Mouse (Mus musculus): ENCODE measurements at regions not wholly inside any gene's neighbourhood (a gene's known extent, or its start where the extent isn't known, plus 50 kb on each side); places are given as distances from the start of the nearest gene placed in this dataset.

DNA sequence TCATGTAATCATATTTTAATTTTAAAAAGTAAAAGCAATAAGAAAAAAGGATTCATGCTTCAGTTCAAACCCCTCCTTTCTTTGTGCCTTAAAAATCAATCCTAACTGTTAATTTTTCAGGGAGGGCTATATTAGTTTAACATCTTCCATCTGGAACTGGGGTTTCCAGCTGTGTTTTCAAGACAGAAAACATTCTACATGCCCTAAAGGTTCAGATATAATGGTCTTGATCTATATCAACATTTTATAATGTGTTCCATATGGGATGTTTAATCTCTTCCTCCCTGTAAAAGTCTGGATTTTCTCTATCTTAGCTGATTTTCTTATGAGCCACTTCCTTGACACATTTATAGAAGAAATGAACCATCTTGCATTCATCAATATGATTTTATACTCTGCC lies 205.9 kb upstream of the Grm7 start:
- ATAC-seq (replicated peaks; ENCODE audit: poor library complexity) = no peak

DNA sequence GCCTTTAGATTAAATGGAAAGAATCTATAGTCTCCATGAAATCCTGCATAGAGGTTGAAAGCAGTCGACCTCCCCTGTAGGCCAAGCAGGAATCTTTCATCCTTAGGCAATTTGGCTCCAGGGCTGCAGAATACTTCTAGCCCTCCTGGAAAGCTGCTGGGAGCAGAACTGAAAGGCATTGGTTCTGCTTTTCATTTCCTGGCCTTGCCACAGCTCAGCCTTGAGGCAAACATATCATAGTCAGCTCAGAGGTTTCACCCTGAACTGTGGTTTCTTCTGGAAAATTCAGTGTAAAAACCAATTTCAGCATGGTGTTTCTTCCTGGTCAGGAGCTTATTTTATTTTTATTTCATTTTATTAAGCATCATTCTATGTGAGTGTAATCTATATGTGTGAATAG lies 182.0 kb upstream of the Grm7 start:
- peak; percentile 76 for ATAC-seq (replicated peaks; ENCODE audit: poor library complexity)

DNA sequence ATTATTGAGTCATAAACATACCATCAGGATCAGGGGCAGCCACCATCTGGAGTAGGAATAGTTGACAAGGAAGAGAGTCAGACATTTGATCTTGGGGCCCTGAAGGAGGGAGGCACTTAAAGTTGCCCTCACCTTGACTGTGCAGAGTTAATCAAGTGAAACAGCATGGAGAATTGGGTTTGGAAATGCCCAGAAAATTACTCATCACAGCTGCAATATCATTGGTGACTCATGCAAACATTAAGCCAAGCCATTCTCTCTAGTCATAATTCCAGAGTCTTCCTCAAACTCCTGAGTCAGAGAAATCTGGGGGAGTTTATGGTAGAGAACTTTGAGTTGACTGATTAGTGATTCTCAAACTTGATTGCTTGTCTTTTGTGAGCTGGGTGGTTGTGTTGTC lies 177.7 kb upstream of the Grm7 start:
- ATAC-seq (replicated peaks; ENCODE audit: poor library complexity) = no peak

DNA sequence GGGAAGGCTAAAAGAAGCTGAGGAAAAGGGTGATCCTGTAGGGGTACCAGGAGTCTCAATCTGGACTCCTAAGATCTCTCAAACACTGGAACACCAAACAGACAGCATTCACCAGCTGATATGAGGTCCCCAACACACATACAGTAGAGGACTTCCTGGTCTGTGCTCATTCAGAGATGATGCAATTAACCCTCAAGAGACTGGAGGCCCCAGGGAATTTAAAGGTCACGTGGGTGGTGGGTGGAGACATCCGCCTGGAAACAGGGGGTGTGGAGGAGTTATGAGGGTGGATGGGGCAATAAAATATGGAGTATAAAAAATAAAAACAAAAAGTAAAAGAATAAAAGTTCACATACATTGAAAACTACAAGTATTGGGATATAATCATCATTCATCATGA lies 139.5 kb upstream of the Grm7 start:
- no peak for ATAC-seq (replicated peaks; ENCODE audit: poor library complexity)

DNA sequence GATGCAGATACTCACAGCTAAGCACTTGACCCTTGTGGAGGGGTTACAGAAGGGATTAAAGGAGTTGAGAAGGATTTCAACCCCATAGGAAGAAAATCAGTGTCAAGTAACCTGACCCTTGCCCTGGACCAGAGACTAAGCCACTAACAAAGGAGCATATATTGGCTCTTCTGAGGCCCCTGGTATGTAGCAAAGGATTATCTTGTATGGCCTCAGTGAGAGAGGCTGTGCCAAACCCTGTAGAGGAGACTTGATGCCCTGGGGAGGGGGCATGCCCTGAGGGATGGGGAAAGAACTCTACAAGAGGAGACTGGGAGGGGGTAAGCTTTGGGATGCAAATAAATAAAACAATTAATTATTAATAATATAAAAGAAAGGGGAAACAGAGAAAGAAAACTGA lies 134.9 kb upstream of the Grm7 start:
- no peak for ATAC-seq (replicated peaks; ENCODE audit: poor library complexity)

DNA sequence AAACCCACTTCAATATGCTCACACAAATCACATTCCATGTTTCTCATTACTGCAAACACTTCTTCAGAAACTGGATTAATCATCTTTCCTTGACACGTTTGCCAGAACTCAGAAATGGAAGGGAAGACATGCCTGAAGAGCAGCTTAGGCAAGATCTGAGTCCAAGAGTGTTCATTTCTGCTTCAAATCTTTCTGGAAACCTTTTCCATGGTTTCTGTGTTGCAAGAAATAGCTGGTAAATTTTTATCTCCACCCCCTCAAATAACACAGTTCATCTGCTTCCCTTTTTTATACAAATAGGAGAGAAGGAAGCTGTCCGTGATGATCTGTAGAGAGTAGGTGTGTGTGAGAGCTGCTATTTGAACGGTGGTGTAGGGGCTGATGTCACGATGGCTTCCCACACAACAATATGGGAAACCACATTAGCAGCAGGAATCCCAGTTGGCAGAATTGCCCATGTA lies 106.6 kb upstream of the Grm7 start:
- ATAC-seq (replicated peaks; ENCODE audit: poor library complexity) = no peak

DNA sequence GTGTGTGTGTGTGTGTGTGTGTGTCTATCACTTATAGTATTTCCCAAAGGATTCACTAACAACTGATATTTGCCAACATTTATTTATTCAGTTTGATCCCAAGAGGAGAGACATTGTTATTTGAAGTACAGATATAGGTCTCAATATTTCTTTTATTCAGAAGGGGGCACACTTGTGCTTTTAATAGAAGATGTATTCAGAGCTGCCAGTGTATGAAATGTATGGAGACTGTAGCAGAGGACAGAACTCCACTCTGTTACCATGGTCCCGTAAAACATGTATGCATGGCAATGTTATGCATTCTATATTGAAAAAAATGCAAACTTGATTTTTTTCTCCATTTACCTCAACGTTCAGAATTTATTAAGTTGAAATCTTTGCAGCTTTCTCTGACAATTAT lies 99.8 kb upstream of the Grm7 start:
- no peak for ATAC-seq (replicated peaks; ENCODE audit: poor library complexity)

DNA sequence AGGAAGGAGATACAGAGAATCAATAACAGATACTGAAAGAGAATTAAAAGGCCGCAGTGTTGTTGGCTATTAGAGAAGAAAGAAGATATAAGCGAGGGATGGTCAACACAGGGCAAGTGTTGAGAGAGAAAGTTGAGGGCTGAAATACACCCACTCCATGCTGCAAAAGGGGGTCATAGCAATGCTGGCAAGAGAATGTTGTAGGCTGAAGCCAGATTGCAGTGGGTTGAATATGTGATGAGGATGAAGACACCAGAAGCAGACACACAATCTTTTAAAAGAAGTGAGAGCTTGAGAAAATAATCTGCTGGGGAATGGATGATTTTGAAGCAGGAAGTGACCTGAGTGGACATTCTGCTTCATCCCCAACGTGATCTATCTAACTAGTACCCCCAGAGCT lies 90.5 kb upstream of the Grm7 start:
- ATAC-seq (replicated peaks; ENCODE audit: poor library complexity) = no peak

DNA sequence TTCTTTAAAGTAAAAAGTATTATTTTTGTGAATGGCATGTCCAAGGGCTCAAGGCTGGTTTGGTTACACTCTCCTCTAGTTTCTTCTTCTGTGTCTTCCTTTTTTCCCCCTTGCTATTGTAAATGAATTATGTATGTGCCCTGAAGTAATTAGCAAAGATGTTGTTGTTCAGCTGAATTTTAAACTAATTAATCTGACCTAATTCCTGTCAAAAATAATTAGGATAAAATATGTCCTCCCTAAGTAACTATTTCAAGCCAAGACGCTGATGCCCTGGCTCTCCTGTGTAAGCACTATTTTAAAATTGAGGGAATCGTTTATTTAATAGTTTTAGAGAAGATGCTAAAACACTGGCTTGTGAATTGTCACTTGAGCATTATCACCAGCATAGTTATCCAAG lies 85.7 kb upstream of the Grm7 start:
- no peak for ATAC-seq (replicated peaks; ENCODE audit: poor library complexity)

DNA sequence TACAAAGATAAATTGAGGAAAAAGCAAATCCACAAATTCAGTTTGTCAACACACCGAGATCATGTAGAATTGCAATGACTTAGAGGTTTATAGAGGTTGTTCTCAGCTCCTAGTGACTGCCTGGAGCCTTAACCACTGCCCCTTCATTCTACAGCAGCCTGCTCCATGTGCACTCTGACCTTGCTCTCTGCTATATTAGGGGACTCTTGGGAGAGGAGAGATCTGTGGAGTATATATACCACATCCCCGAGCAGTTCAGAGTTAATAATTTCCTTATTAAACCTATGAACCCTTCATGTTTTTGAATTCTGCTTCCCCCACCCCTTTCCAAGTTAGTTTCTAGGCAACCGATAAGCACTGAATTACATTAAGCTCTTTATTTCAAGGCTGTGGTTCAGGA lies 85.0 kb upstream of the Grm7 start:
- ATAC-seq (replicated peaks; ENCODE audit: poor library complexity) = no peak

DNA sequence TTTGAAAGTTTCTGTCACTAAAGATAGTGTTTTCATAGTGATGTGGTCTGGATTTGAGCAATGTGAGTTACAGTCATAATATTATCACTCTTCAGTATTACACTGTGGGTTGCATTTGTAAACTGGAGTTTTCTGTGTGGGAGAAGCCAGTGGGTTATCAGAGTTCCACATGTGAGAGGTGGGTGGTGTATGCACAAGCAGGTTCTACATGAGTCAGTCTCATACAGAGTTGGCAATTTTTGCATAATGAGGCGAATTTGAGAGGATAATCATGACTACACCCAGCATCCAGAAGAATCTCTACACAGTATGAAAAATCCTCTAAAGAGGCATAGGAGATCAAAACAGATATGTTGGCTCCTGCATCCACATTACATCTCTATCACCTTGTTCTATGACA lies 68.2 kb upstream of the Grm7 start:
- no peak for ATAC-seq (replicated peaks; ENCODE audit: poor library complexity)
